Mouse (Mus musculus): ENCODE measurements around the gene Acadvl. TPM values are rescaled to one million over a fixed set of nuclear protein-coding genes. Genes with fewer than 3 reads are reported as not detected.
A peak's percentile ranks its signal among the peaks of the same experiment; 100 is the strongest.

Acadvl gene
- polyA plus RNA-seq, 2 experiments, result 40.6 to 84.1 TPM

DNA sequence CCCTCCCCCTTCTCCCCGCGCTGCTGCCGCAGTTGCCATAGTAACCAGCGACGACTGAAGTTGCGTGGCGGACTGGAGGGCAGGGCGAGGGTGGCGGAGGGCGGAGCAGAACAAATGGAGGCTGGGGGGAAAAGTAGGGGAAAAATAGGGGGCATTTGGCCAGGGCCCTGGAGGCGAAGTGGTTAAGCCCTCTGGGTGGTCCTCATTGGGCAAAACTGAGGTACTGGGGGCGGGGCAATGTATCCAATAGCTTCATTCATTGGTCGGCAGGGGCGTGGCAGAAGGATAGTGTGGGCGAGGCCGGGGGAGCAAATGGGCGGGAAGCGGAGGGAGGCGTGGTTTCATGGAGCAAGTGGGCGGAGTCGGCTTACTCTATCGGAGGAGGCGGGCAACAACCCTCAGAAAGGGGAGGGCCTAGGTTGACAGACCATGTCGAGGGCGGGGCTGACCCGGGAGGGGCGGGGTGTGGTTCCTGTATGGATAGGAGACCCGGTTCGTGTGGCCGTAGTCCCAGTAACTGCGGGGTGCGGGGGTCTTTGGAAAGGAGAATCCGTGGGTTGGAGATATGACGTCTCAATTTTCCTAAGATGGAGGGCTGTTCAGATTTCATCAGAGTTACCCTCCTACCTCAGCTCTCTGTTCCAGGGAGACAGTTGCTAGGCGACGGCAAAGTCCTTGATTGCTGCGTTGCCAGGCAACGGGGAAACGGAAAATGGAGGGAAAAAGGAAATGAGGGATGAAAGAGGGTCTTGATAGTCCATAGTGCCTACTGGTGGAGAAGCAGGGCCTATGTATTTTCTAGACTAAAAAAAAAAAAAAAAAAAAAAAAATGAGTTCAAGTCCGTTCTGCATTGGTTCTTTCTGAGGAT is 6.3 kb upstream of the Acadvl start:
- WGBS (ENCODE audit: insufficient replicate concordance), result 3% methylated on average over 40 of the region's 40 CpGs
- no peak overlapping the region; the same call in 1 of the 2 replicates for H3K9ac ChIP-seq (replicated peaks)

DNA sequence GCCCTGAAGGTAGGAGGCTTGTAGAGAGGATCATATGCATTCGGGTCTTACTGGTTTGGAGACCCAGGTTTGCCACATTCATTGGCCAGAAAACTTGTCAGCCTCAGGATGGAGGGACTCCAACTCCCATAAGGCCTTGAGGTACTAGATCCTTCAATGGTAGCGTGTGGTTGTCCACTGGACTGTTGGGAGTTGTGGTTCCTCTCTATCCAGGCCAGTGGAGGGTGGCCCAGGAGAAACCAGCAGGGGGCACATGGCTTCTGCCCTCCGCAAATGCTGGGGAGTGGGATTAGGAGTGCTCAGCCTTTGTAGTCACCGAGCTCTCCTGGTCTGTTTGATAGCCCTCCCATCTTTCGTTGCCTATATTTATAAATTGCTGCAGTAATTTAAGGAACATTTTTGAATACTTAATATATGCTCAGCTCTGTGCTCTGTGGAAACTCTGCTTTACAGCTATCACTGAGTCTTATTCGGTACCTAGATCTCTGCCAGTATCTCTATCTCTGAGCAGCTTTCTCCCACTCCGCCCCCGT is 5.6 kb upstream of the Acadvl start:
- Histone ChIP-seq H3K27ac (peak overlapping the region; percentile 12; the same call in 1 of the 2 replicates), H3K4me2 (ENCODE audit: low read depth) (peak overlapping the region; percentile 75), H3K27me3 (ENCODE audit: control insufficient read depth, insufficient read depth, low read length) (peaks cover 25% of the 10 kb centered on the region), H3K9me3 (ENCODE audit: control insufficient read depth, low read length) (no peaks in the 10 kb centered on the region), H3K9ac (replicated peaks) (no peak overlapping the region; the same call in 1 of the 2 replicates), H3K4me1 (replicated peaks; ENCODE audit: control insufficient read depth in 2 of 2, insufficient read depth in 2 of 2, low read length in 1 of 2) (peaks cover 6 to 16% of the 10 kb centered on the region in 2 experiments), H3K36me3 (replicated peaks; ENCODE audit: control insufficient read depth, insufficient read depth, low read depth) (no peaks in the 10 kb centered on the region), H3K4me3 (ENCODE audit: insufficient read depth in 1 of 2, low read depth in 2 of 2, low read length in 2 of 2) (peak overlapping the region; percentile 63 to 66)
- ATAC-seq (ENCODE audit: insufficient read depth) (peak; percentile 80), DNase-seq (ENCODE audit: low read depth in 3 of 3, low spot score in 3 of 3) (peak; percentile 67 to 72 (median 69))
- TF ChIP-seq EP300 (IDR thresholded peaks at IDR 0.05; ENCODE audit: low read depth) (no peak), CTCF (IDR thresholded peaks at IDR 0.05; ENCODE audit: low read depth) (peak; percentile 81)
- under 1% methylated on average over 8 of the region's 8 CpGs for WGBS (ENCODE audit: insufficient replicate concordance)

More for the DNA sequence above, 6.3 kb upstream of the Acadvl start:
- Histone ChIP-seq H3K4me2 (ENCODE audit: low read depth) (peak overlapping the region; percentile 75), H3K9me3 (ENCODE audit: control insufficient read depth, low read length) (no peaks in the 10 kb centered on the region), H3K4me3 (ENCODE audit: insufficient read depth in 1 of 2, low read depth in 2 of 2, low read length in 2 of 2) (peak overlapping the region; percentile 63 to 66), H3K27me3 (ENCODE audit: control insufficient read depth, insufficient read depth, low read length) (peaks cover 25% of the 10 kb centered on the region), H3K4me1 (replicated peaks; ENCODE audit: control insufficient read depth in 2 of 2, insufficient read depth in 2 of 2, low read length in 1 of 2) (peaks cover 6 to 16% of the 10 kb centered on the region in 2 experiments), H3K36me3 (replicated peaks; ENCODE audit: control insufficient read depth, insufficient read depth, low read depth) (no peaks in the 10 kb centered on the region), H3K27ac (peak overlapping the region; percentile 12; the same call in 1 of the 2 replicates)
- TF ChIP-seq CTCF (IDR thresholded peaks at IDR 0.05; ENCODE audit: low read depth) (no peak), EP300 (IDR thresholded peaks at IDR 0.05; ENCODE audit: low read depth) (no peak)
- DNase-seq (ENCODE audit: low read depth in 3 of 3, low spot score in 3 of 3), result peak; percentile 90 to 93 (median 91)
- peak; percentile 84 for ATAC-seq (ENCODE audit: insufficient read depth)

DNA sequence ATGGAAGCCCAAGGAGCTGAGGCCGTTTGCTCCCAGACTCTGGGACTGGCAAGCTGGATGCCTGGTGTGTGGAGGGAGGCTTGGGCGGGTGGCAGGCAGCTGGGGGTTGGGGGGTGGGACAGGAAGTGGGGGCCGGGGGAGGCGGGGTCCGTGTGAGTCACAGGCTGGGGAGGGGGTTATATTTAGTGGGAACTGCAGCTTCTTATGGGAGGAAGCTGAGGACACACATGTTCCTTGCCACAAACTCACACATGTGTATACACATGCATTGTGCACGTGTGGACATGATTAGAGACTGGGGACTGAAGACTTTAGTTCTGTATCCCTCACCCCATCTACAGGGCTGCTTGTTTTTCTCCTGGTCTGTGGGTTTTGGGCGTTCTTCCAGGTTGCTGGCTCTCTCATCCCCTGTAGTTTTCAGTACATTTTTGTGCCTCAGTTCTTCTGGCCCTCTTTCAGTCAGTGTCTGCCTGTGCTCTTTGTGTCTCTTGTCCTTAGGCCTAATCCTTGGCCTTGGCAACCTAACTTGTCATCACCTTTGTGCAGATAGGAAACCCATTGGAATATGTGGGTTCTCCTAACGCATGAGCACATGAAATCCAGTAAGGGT is 4.9 kb upstream of the Acadvl start:
- ATAC-seq (ENCODE audit: insufficient read depth), result no peak
- no peak overlapping the region for H3K4me3 ChIP-seq (ENCODE audit: insufficient read depth in 1 of 2, low read depth in 2 of 2, low read length in 2 of 2)
- H3K27me3 ChIP-seq (ENCODE audit: control insufficient read depth, insufficient read depth, low read length), result peaks cover 22% of the 10 kb centered on the region
- no peaks in the 10 kb centered on the region for H3K36me3 ChIP-seq (replicated peaks; ENCODE audit: control insufficient read depth, insufficient read depth, low read depth)
- H3K9ac ChIP-seq (replicated peaks), result no peak overlapping the region
- TF ChIP-seq EP300 (IDR thresholded peaks at IDR 0.05; ENCODE audit: low read depth), result no peak
- no peak for TF ChIP-seq CTCF (IDR thresholded peaks at IDR 0.05; ENCODE audit: low read depth)
- H3K4me1 ChIP-seq (replicated peaks; ENCODE audit: control insufficient read depth in 2 of 2, insufficient read depth in 2 of 2, low read length in 1 of 2), result peaks cover 9 to 16% of the 10 kb centered on the region in 2 experiments
- H3K4me2 ChIP-seq (ENCODE audit: low read depth), result peak overlapping the region; percentile 75; the same call in 1 of the 2 replicates
- no peaks in the 10 kb centered on the region for H3K9me3 ChIP-seq (ENCODE audit: control insufficient read depth, low read length)
- no peak for DNase-seq (ENCODE audit: low read depth in 3 of 3, low spot score in 3 of 3)
- WGBS (ENCODE audit: insufficient replicate concordance), result 15% methylated on average over 7 of the region's 8 CpGs
- H3K27ac ChIP-seq, result no peak overlapping the region

DNA sequence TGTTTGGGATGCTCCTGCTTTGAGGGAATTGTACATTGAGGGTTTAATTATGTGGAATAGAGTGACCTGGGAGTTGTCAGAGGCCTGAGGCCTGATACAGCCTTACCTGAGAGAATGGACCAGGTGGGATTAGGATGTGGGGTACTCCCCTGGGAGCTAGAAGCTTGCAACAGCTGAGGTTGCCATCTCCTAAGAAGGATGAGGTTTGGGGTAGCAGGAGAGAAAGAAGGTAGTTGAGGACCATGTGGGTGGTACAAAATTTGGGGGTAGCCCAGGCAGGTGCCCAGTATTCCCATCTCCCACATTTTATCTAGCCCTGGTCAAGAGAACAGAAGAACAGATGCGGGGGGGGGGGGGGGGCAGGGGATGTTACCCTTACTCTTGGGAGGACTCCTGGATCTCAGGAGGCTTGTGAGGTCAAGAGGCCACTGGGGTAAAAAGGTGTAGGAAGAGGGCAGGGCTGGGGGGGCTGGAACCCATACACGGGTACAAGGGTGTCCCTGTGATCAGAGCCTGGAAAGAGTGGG is 4.3 kb upstream of the Acadvl start:
- Histone ChIP-seq H3K27ac (no peak overlapping the region), H3K4me1 (replicated peaks; ENCODE audit: control insufficient read depth in 2 of 2, insufficient read depth in 2 of 2, low read length in 1 of 2) (peaks cover 11 to 18% of the 10 kb centered on the region in 2 experiments)

More for the DNA sequence above, 4.3 kb upstream of the Acadvl start:
- Histone ChIP-seq H3K9me3 (ENCODE audit: control insufficient read depth, low read length) (no peaks in the 10 kb centered on the region), H3K36me3 (replicated peaks; ENCODE audit: control insufficient read depth, insufficient read depth, low read depth) (no peaks in the 10 kb centered on the region), H3K27me3 (ENCODE audit: control insufficient read depth, insufficient read depth, low read length) (peaks cover 18% of the 10 kb centered on the region), H3K4me2 (ENCODE audit: low read depth) (no peak overlapping the region), H3K4me3 (ENCODE audit: insufficient read depth in 1 of 2, low read depth in 2 of 2, low read length in 2 of 2) (no peak overlapping the region), H3K9ac (replicated peaks) (no peak overlapping the region)
- DNase-seq (ENCODE audit: low read depth in 3 of 3, low spot score in 3 of 3) (no peak), ATAC-seq (ENCODE audit: insufficient read depth) (no peak)
- TF ChIP-seq EP300 (IDR thresholded peaks at IDR 0.05; ENCODE audit: low read depth), result no peak
- TF ChIP-seq CTCF (IDR thresholded peaks at IDR 0.05; ENCODE audit: low read depth), result no peak
- 0% methylated on average over 1 of the region's 2 CpGs for WGBS (ENCODE audit: insufficient replicate concordance)
